Mouse (Mus musculus) subcutaneous adipose tissue, adult 2 months (tissue): ENCODE measurements around the gene Gm29049. TPM values are rescaled to one million over a fixed set of nuclear protein-coding genes. Genes with fewer than 3 reads are reported as not detected.

Experiments used
- polyA plus RNA-seq: library from polyadenylated mRNA; depleted of rRNA; stranded (reverse); fragments of >200 nt; gene quantifications from 2 replicates; pipeline ENCODE4 v1.2.3, GENCODE M21; 2012; ENCODE audit warnings: low replicate concordance; rRNA removed

The Gm29049 gene
- not detected in 2 replicates for polyA plus RNA-seq

DNA sequence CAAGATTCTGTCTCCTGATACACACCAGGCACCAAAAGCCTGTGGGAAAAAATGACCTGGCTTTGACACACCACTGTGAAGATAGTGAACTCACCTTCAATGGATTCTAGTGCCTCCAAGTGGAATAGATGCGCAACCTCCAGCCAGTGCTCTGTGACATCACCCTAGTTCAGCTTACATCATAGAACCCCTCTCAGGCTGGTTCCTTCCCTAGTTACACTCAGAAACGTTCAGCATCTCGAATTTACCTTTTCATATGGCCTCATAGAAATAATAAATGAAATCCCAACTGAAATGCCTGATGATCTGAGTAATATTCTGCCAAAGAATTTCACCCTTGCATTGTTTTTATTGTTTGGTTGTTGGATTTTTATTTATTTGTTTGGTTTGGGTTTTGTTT, at the start of gene Gm29049:
TSS of gene Gm29049 (minus strand) at position 101 of the 400 bp plus-strand sequence.

Other genes with a start within 250 kb of the Gm29049 start
- not detected in 2 replicates for gene Gm20825, start 74.3 kb upstream of the Gm29049 start, polyA plus RNA-seq